Mouse (Mus musculus): Measurements from ENCODE around the gene D630036H23Rik. TPM values are rescaled to one million over a fixed set of nuclear protein-coding genes. Genes with fewer than 3 reads are reported as not detected.

Gene D630036H23Rik
- polyA plus RNA-seq, 1 experiment from 2014 or later, result 3.2 TPM

Other genes starting within 250 kb of the D630036H23Rik start
- 38.4 and 38.8 TPM in 2 replicates for gene Ankmy2, start 225.1 kb downstream of the D630036H23Rik start, polyA plus RNA-seq (2014; fragmentation: Nextera tagmentation; extraction: Ambion mirVana)
- gene Bzw2, start 224.1 kb downstream of the D630036H23Rik start, polyA plus RNA-seq (2014; fragmentation: Nextera tagmentation; extraction: Ambion mirVana), result 235 and 249 TPM in 2 replicates
- gene Lrrc72, start 128.8 kb downstream of the D630036H23Rik start, polyA plus RNA-seq (2014; fragmentation: Nextera tagmentation; extraction: Ambion mirVana), result not detected in 2 replicates
- 4.6 and 5.3 TPM in 2 replicates for gene Sostdc1, start 68.0 kb downstream of the D630036H23Rik start, polyA plus RNA-seq (2014; fragmentation: Nextera tagmentation; extraction: Ambion mirVana)
- 12.5 and 13.4 TPM in 2 replicates for gene Ispd, start 731 bp downstream of the D630036H23Rik start, polyA plus RNA-seq (2014; fragmentation: Nextera tagmentation; extraction: Ambion mirVana)

All from intestine, embryonic 14.5 days (tissue).